Mouse (Mus musculus) heart, postnatal 0 days (tissue): Measurements from ENCODE around the gene 9530077C05Rik.

ENCODE experiments used
- CTCF ChIP-seq: IDR thresholded peaks from 2 replicates; pipeline ENCODE4 v1.5.1; 2016; ENCODE audit warnings: antibody characterized with exemption, control low read depth, low read depth
- EP300 ChIP-seq: IDR thresholded peaks from 2 replicates; pipeline ENCODE4 v1.6.1; 2016; ENCODE audit warnings: antibody characterized with exemption, low read depth

GRCm38 (mm10) chr9:22399021-22399420 lies 12.3 kb upstream of the 9530077C05Rik start:
- no peak for TF ChIP-seq CTCF
- no peak for TF ChIP-seq EP300
